8 mouse cellular contexts compared by ENCODE assay signal in genomic region chr4:149736581-149736980, GRCm38 (mm10). TPM values are rescaled to one million over a fixed set of nuclear protein-coding genes. Genes with fewer than 3 reads are reported as not detected.
DNase-seq lines count a peak whose midpoint lies in the region; ATAC-seq and TF ChIP-seq lines count a peak whose summit lies in the region.

No protein-coding gene starts in this region.

- no peaks in the 10 kb centered on the region for H3K9me3 ChIP-seq in erythroblast, embryonic 14.5 days (ENCODE audit: control insufficient read depth, low read length)
- no peaks in the 10 kb centered on the region for H3K9me3 ChIP-seq in hindbrain, embryonic 15.5 days
- no peaks in the 10 kb centered on the region for H3K9me3 ChIP-seq in liver, embryonic 14.5 days (ENCODE audit: control insufficient read depth, low read length)

- peak; percentile 72 for DNase-seq in gastrocnemius, adult 18-20 months (ENCODE audit: low spot score)
- no peak for DNase-seq in liver, embryonic 14.5 days (ENCODE audit: low read depth in 3 of 3, low spot score in 3 of 3)
- DNase-seq in layer of hippocampus, postnatal 36 days, result no peak

- peak overlapping the region; percentile 82 for H3K4me2 ChIP-seq in hindbrain, embryonic 15.5 days
- H3K4me2 ChIP-seq in liver, embryonic 14.5 days (ENCODE audit: low read depth), result peak overlapping the region; percentile 100

- peak overlapping the region; percentile 83 for H3K4me3 ChIP-seq in erythroblast, embryonic 14.5 days (replicated peaks)
- peak overlapping the region; percentile 72 for H3K4me3 ChIP-seq in brown adipose tissue, adult 24 weeks (ENCODE audit: insufficient read depth, low read depth, low read length)
- H3K4me3 ChIP-seq in hindbrain, embryonic 15.5 days, result peak overlapping the region; percentile 78
- H3K4me3 ChIP-seq in liver, embryonic 14.5 days (ENCODE audit: insufficient read depth in 1 of 2, low read depth in 2 of 2, low read length in 2 of 2), result peak overlapping the region; percentile 67 to 84
- peak overlapping the region; percentile 73 for H3K4me3 ChIP-seq in small intestine, adult 2 months (ENCODE audit: low read depth, low read length)

- H3K27me3 ChIP-seq in erythroblast, embryonic 14.5 days (ENCODE audit: control insufficient read depth), result no peaks in the 10 kb centered on the region
- H3K27me3 ChIP-seq in hindbrain, embryonic 15.5 days, result no peaks in the 10 kb centered on the region
- no peaks in the 10 kb centered on the region for H3K27me3 ChIP-seq in liver, embryonic 14.5 days (ENCODE audit: control insufficient read depth, insufficient read depth, low read length)
- no peaks in the 10 kb centered on the region for H3K27me3 ChIP-seq in small intestine, adult 2 months (ENCODE audit: control insufficient read depth, insufficient read depth, low read length)

- H3K9ac ChIP-seq in hindbrain, embryonic 15.5 days, result peak overlapping the region; percentile 79
- peak overlapping the region; percentile 82 for H3K9ac ChIP-seq in liver, embryonic 14.5 days (replicated peaks)

- no peak for TF ChIP-seq POLR2A in small intestine, adult 2 months (IDR thresholded peaks at IDR 0.05; ENCODE audit: low read depth, low read length)

- WGBS in hindbrain, embryonic 15.5 days, result 43% methylated on average over 4 of the region's 4 CpGs
- 25% methylated on average over 4 of the region's 4 CpGs for WGBS in liver, embryonic 14.5 days (ENCODE audit: insufficient replicate concordance)
- WGBS in small intestine, adult 2 months, result 27% methylated on average over 4 of the region's 4 CpGs

- no peak overlapping the region for H3K27ac ChIP-seq in brown adipose tissue, adult 24 weeks (replicated peaks; ENCODE audit: low read depth, low read length)
- H3K27ac ChIP-seq in hindbrain, embryonic 15.5 days (replicated peaks), result 0 out of 2 replicates have a peak overlapping the region, but pooled peaks have one; percentile 84
- H3K27ac ChIP-seq in liver, embryonic 14.5 days, result no peak overlapping the region
- no peak overlapping the region for H3K27ac ChIP-seq in small intestine, adult 2 months (ENCODE audit: insufficient read depth, low read depth, low read length)

- TF ChIP-seq EP300 in liver, embryonic 14.5 days (IDR thresholded peaks at IDR 0.05; ENCODE audit: low read depth), result no peak

- peaks cover 22% of the 10 kb centered on the region for H3K36me3 ChIP-seq in erythroblast, embryonic 14.5 days (ENCODE audit: control insufficient read depth)
- H3K36me3 ChIP-seq in hindbrain, embryonic 15.5 days, result 0 out of 2 replicates have a peak, but pooled peaks cover 8% of the 10 kb centered on the region
- H3K36me3 ChIP-seq in liver, embryonic 14.5 days (replicated peaks; ENCODE audit: control insufficient read depth, insufficient read depth, low read depth), result no peaks in the 10 kb centered on the region; the same call in 1 of the 2 replicates
- H3K36me3 ChIP-seq in small intestine, adult 2 months (ENCODE audit: control insufficient read depth, insufficient read depth, low read length), result no peaks in the 10 kb centered on the region

- TF ChIP-seq CTCF in liver, embryonic 14.5 days (IDR thresholded peaks at IDR 0.05; ENCODE audit: low read depth), result no peak
- no peak for TF ChIP-seq CTCF in small intestine, adult 2 months (IDR thresholded peaks at IDR 0.05; ENCODE audit: extremely low read depth, insufficient read length, insufficient replicate concordance, low read depth, low read length)

- no peak for ATAC-seq in erythroblast, adult 5-6 weeks (replicated peaks; ENCODE audit: low FRiP score, poor library complexity, severe bottlenecking)
- no peak for ATAC-seq in hindbrain, embryonic 15.5 days (ENCODE audit: low FRiP score, low read depth)
- no peak for ATAC-seq in liver, embryonic 14.5 days (ENCODE audit: insufficient read depth)

- peaks cover 41% of the 10 kb centered on the region for H3K4me1 ChIP-seq in erythroblast, embryonic 14.5 days (ENCODE audit: control insufficient read depth)
- peaks cover 38% of the 10 kb centered on the region for H3K4me1 ChIP-seq in brown adipose tissue, adult 24 weeks (ENCODE audit: control insufficient read depth, insufficient read depth, insufficient read length, low read length)
- H3K4me1 ChIP-seq in hindbrain, embryonic 15.5 days (replicated peaks), result peaks cover 58% of the 10 kb centered on the region
- H3K4me1 ChIP-seq in liver, embryonic 14.5 days (replicated peaks; ENCODE audit: control insufficient read depth in 2 of 2, insufficient read depth in 2 of 2, low read length in 1 of 2), result peaks cover 0 to 10% of the 10 kb centered on the region in 2 experiments; a peak in 3 of 4 replicates
- H3K4me1 ChIP-seq in small intestine, adult 2 months (ENCODE audit: control insufficient read depth, insufficient read depth, insufficient read length, low read length), result peaks cover 10% of the 10 kb centered on the region

RNA-seq across cellular contexts. Expression of gene Tmem201, which starts 1.3 kb away (rescaled TPM):
- polyA plus RNA-seq in erythroblast, embryonic 14.5 days (2012), result 1.4 and 1.5 TPM in 2 replicates
- total RNA-seq in erythroblast, adult 5-6 weeks (2015; ENCODE audit: low replicate concordance), result 2.7 and 23.2 TPM in 2 replicates
- 0.85 and 3.2 TPM in 2 replicates for total RNA-seq in erythroblast, adult 5-6 weeks (2017; ENCODE audit: low replicate concordance)
- 9.2 and 9.6 TPM in 2 replicates for polyA plus RNA-seq in brown adipose tissue, adult 24 weeks (2012; ENCODE audit: insufficient read depth, insufficient read length, missing spikeins)
- total RNA-seq in gastrocnemius, adult 18-20 months (2021), result 10 to 100 TPM; 44.9 to 46.7 TPM
- polyA plus RNA-seq in hindbrain, embryonic 15.5 days (2015; fragmentation: Nextera tagmentation; extraction: Ambion mirVana), result 44.2 and 53.3 TPM in 2 replicates
- polyA plus RNA-seq in liver, embryonic 14.5 days (2012; rRNA removed), result 7.2 and 8.6 TPM in 2 replicates
- polyA plus RNA-seq in liver, embryonic 14.5 days (2014; fragmentation: Nextera tagmentation; extraction: Ambion mirVana), result 3.5 and 4.1 TPM in 2 replicates
- 14.5 and 19.7 TPM in 2 replicates for polyA plus RNA-seq in small intestine, adult 2 months (2012; rRNA removed)
- 10 to 100 TPM; 64.9 to 67.5 TPM for total RNA-seq in layer of hippocampus, postnatal 36 days (2021)

RNA-seq across cellular contexts. Expression of gene Pik3cd, which starts 34.2 kb away (rescaled TPM):
- 0.13 and 0.31 TPM in 2 replicates for polyA plus RNA-seq in erythroblast, embryonic 14.5 days (2012)
- total RNA-seq in erythroblast, adult 5-6 weeks (2015; ENCODE audit: low replicate concordance), result 11.1 and 14.4 TPM in 2 replicates
- 14.9 and 20.2 TPM in 2 replicates for total RNA-seq in erythroblast, adult 5-6 weeks (2017; ENCODE audit: low replicate concordance)
- polyA plus RNA-seq in brown adipose tissue, adult 24 weeks (2012; ENCODE audit: insufficient read depth, insufficient read length, missing spikeins), result 0.96 and 1.6 TPM in 2 replicates
- total RNA-seq in gastrocnemius, adult 18-20 months (2021), result 10 to 100 TPM; 10.3 to 12.7 TPM
- polyA plus RNA-seq in hindbrain, embryonic 15.5 days (2015; fragmentation: Nextera tagmentation; extraction: Ambion mirVana), result 15.3 and 16.6 TPM in 2 replicates
- 3.9 and 4.0 TPM in 2 replicates for polyA plus RNA-seq in liver, embryonic 14.5 days (2012; rRNA removed)
- 4.3 and 5.7 TPM in 2 replicates for polyA plus RNA-seq in liver, embryonic 14.5 days (2014; fragmentation: Nextera tagmentation; extraction: Ambion mirVana)
- polyA plus RNA-seq in small intestine, adult 2 months (2012; rRNA removed), result 7.0 and 11.7 TPM in 2 replicates
- total RNA-seq in layer of hippocampus, postnatal 36 days (2021), result 10 to 100 TPM; 20.8 to 25.0 TPM

RNA-seq across cellular contexts. Expression of gene Slc25a33, which starts 37.5 kb away (rescaled TPM):
- 0.09 and 0.16 TPM in 2 replicates for polyA plus RNA-seq in erythroblast, embryonic 14.5 days (2012)
- total RNA-seq in erythroblast, adult 5-6 weeks (2015; ENCODE audit: low replicate concordance), result not detected in 2 replicates
- total RNA-seq in erythroblast, adult 5-6 weeks (2017; ENCODE audit: low replicate concordance), result not detected in 2 replicates
- polyA plus RNA-seq in brown adipose tissue, adult 24 weeks (2012; ENCODE audit: insufficient read depth, insufficient read length, missing spikeins), result 24.0 and 24.2 TPM in 2 replicates
- total RNA-seq in gastrocnemius, adult 18-20 months (2021), result 10 to 100 TPM; 10.8 to 14.4 TPM
- polyA plus RNA-seq in hindbrain, embryonic 15.5 days (2015; fragmentation: Nextera tagmentation; extraction: Ambion mirVana), result 32.7 and 36.5 TPM in 2 replicates
- 3.3 and 4.8 TPM in 2 replicates for polyA plus RNA-seq in liver, embryonic 14.5 days (2012; rRNA removed)
- polyA plus RNA-seq in liver, embryonic 14.5 days (2014; fragmentation: Nextera tagmentation; extraction: Ambion mirVana), result 7.8 and 9.8 TPM in 2 replicates
- 4.5 and 5.3 TPM in 2 replicates for polyA plus RNA-seq in small intestine, adult 2 months (2012; rRNA removed)
- total RNA-seq in layer of hippocampus, postnatal 36 days (2021), result 10 to 100 TPM; 33.0 to 36.4 TPM
